Mouse (Mus musculus) E14TG2a.4 (cell line): Measurements from ENCODE around the gene Rims3.

Experiments
- CTCF ChIP-seq: conservative IDR thresholded peaks from 2 replicates; pipeline ENCODE4 v1.5.1; 2014; ENCODE audit warnings: low read length
- POU5F1 ChIP-seq: IDR thresholded peaks from 2 replicates; pipeline ENCODE4 v1.6.1; 2014; ENCODE audit warnings: low read length, borderline replicate concordance

DNA sequence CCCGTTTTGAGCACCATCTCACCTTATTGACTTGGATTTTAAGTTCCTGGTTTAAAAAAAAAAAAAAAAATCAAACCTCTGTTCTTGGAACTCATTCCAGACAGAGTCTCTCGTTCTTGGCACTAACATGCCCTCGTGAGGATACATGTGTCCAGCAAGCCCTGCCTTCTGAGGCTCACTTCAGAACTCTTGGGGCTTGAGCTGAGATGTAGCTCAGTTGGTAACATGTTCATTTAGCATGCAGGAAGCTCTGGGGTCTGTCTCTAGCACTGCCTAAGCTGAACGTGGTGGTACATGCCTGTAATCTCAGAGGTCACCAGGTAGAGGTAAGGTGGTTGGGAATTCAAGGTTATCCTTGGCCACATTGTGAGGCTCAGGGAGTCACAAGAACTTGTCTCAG is 31.5 kb downstream of the Rims3 start:
- no peak for TF ChIP-seq CTCF
- no peak for TF ChIP-seq POU5F1
